Mouse (Mus musculus): ENCODE measurements around the gene Fkbp1b. TPM values are rescaled to one million over a fixed set of nuclear protein-coding genes. Genes with fewer than 3 reads are reported as not detected.

Fkbp1b gene
- polyA plus RNA-seq, 1 experiment = 7.3 TPM

DNA sequence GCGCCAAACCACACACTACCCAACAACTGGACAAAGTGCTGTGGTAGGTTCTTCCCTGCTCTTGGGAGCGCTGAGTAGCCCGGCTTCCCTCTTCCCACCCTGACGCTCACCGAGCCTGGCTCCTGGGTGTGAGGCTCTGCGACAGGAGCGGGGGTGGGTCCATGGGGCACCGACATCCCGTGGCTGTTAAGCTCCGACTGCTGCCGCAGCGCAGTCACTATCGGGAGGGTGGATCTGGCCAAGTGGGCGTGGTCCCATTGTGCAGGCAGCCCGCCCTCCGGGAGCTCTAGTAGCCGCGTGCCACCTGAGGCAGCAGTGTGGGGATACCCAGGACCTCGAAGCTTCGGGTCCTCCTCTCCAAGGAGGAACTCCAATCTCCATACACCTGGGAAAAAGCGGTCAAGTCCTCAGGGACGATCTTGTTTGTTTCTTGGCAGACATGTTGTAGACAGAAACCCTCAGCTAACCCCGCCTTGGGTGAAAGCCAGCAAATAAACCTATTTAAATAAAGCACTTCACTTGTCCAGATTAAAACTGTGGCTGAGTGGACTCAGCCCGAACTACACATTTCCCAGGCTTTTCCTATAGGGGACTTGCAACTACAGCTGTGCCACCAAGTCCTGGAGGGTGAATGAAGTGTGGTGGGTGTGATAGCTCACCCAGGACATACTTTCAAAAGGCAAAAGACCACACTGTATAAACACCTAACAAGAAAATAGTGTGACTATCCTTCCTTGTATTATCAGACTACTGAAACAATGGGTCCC is 33.0 kb upstream of the Fkbp1b start, which contains the start of gene Mfsd2b:
Gene Mfsd2b (minus strand): TSS at position 199 of the 767 bp plus-strand sequence.
- TF ChIP-seq REST (IDR thresholded peaks at IDR 0.05; ENCODE audit: insufficient read depth, insufficient read length) = no peak
- no peak for TF ChIP-seq TCF3 (IDR thresholded peaks at IDR 0.05; ENCODE audit: insufficient read length, low read depth)
- no peak for TF ChIP-seq MAX (IDR thresholded peaks at IDR 0.05; ENCODE audit: low read depth)
- no peak for TF ChIP-seq POLR2AphosphoS2 (IDR thresholded peaks at IDR 0.05; ENCODE audit: insufficient read length, low read depth)
- no peak for TF ChIP-seq USF1 (IDR thresholded peaks at IDR 0.05; ENCODE audit: low read depth)
- no peak for TF ChIP-seq E2F4 (IDR thresholded peaks at IDR 0.05; ENCODE audit: insufficient read depth)
- H3K36me3 ChIP-seq (ENCODE audit: control insufficient read depth, insufficient read depth) = no peaks in the 10 kb centered on the region
- peak within 1 kb of the TSS; percentile 74 for H3K4me2 ChIP-seq (ENCODE audit: low read depth)
- no peaks in the 10 kb centered on the region for H3K79me2 ChIP-seq (ENCODE audit: control insufficient read depth, insufficient read depth)
- H3K27me3 ChIP-seq (ENCODE audit: control insufficient read depth, insufficient read depth, insufficient read length) = no peaks in the 10 kb centered on the region
- no peak within 1 kb of the TSS for H3ac ChIP-seq (ENCODE audit: control insufficient read depth, insufficient read length)
- no peak within 1 kb of the TSS for H3K4me3 ChIP-seq

DNA sequence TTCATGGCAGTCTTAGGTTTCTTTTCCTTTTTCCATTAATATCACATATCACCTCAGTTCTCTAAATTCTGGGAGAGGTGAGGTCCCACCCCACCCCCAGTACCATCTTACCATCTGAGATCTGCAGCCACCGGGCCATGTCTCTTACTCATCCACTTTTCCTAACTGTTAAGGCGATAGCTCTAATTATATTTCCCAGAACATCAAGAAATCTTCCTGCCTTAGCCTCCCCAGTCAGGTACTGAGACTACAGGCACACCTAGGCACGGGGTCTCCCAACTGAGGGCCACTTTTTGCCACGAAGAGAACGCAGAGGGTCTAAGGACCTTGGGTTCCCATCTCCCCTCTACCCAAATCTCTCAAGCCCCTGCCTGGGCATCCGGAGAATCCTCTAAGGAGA is 32.1 kb upstream of the Fkbp1b start:
- Histone ChIP-seq H3ac (ENCODE audit: control insufficient read depth, insufficient read length) (no peak overlapping the region), H3K36me3 (ENCODE audit: control insufficient read depth, insufficient read depth) (no peaks in the 10 kb centered on the region), H3K79me2 (ENCODE audit: control insufficient read depth, insufficient read depth) (no peaks in the 10 kb centered on the region), H3K27me3 (ENCODE audit: control insufficient read depth, insufficient read depth, insufficient read length) (no peaks in the 10 kb centered on the region), H3K4me3 (no peak overlapping the region), H3K4me2 (ENCODE audit: low read depth) (peak overlapping the region; percentile 74)
- no peak for TF ChIP-seq MYOD1 (IDR thresholded peaks at IDR 0.05; ENCODE audit: control insufficient read depth in 1 of 3, insufficient read length in 2 of 3, low read depth in 2 of 3)
- no peak for TF ChIP-seq MYOG (IDR thresholded peaks at IDR 0.05; ENCODE audit: control insufficient read depth in 1 of 3, insufficient read depth in 1 of 3, insufficient read length in 2 of 3, low read depth in 2 of 3)
- TF ChIP-seq MAX (IDR thresholded peaks at IDR 0.05; ENCODE audit: low read depth) = no peak
- no peak for TF ChIP-seq POLR2A (IDR thresholded peaks at IDR 0.05; ENCODE audit: insufficient read length, low read depth)
- TF ChIP-seq TCF12 (IDR thresholded peaks at IDR 0.05; ENCODE audit: insufficient read depth, poor library complexity, severe bottlenecking) = no peak
- no peak for TF ChIP-seq E2F4 (IDR thresholded peaks at IDR 0.05; ENCODE audit: insufficient read depth)
- no peak for TF ChIP-seq REST (IDR thresholded peaks at IDR 0.05; ENCODE audit: insufficient read depth, insufficient read length)
- TF ChIP-seq SRF (IDR thresholded peaks at IDR 0.05; ENCODE audit: control insufficient read depth, insufficient read length, low read depth) = no peak

DNA sequence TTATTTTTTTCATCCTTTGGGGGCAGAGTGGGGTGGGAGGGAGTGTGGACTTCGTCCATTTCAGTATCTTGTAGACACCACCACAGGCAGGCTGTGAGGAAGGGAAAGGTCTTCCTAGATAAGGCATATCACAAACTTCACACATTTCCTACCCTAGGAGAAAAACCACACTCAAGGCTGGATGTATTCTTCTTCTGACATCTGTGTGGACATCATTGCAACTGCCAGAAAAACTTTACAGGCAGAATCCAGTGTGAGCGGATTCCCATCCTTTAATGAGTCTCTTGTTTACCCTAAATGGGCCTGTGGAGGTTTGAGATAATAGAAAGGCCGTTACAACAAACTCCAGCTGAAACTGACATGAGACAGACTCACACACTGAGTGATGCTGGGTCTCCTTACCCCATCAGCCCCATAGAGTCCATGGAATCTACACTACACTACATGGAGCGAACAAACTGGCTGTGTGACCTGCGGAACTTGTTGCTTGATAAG is 31.6 kb upstream of the Fkbp1b start:
- Histone ChIP-seq H3K4me2 (ENCODE audit: low read depth) (no peak overlapping the region), H3ac (ENCODE audit: control insufficient read depth, insufficient read length) (no peak overlapping the region), H3K27me3 (ENCODE audit: control insufficient read depth, insufficient read depth, insufficient read length) (no peaks in the 10 kb centered on the region), H3K79me2 (ENCODE audit: control insufficient read depth, insufficient read depth) (no peaks in the 10 kb centered on the region), H3K4me3 (no peak overlapping the region), H3K36me3 (ENCODE audit: control insufficient read depth, insufficient read depth) (no peaks in the 10 kb centered on the region)
- no peak for TF ChIP-seq MAX (IDR thresholded peaks at IDR 0.05; ENCODE audit: low read depth)
- no peak for TF ChIP-seq POLR2AphosphoS2 (IDR thresholded peaks at IDR 0.05; ENCODE audit: insufficient read length, low read depth)
- TF ChIP-seq MYOG (IDR thresholded peaks at IDR 0.05; ENCODE audit: control insufficient read depth in 1 of 3, insufficient read depth in 1 of 3, insufficient read length in 2 of 3, low read depth in 2 of 3) = no peak

DNA sequence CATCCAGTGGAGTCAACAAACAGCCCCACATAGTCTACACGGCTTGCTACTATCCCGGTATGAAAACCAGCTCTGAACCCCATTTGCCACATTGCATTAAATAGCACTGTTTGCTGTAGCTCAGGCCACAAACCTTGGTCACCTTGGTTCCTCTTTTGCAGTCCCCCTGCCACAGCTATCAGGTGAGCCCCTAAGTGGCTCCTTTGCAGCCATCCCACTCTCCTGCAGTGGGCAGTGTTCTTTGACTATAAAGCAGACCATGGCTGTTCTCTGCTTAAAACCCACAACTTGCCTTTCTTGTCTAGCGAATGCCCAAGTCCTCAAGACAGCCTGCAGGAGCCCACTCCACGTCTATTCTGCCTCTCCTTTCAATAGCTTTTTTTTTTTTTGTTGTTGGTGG is 30.9 kb upstream of the Fkbp1b start:
- H3K4me2 ChIP-seq (ENCODE audit: low read depth) = no peak overlapping the region
- H3K4me3 ChIP-seq = no peak overlapping the region
- H3K27me3 ChIP-seq (ENCODE audit: control insufficient read depth, insufficient read depth, insufficient read length) = no peaks in the 10 kb centered on the region
- no peaks in the 10 kb centered on the region for H3K36me3 ChIP-seq (ENCODE audit: control insufficient read depth, insufficient read depth)
- no peaks in the 10 kb centered on the region for H3K79me2 ChIP-seq (ENCODE audit: control insufficient read depth, insufficient read depth)
- no peak overlapping the region for H3ac ChIP-seq (ENCODE audit: control insufficient read depth, insufficient read length)
- TF ChIP-seq USF1 (IDR thresholded peaks at IDR 0.05; ENCODE audit: low read depth) = no peak
- no peak for TF ChIP-seq MAX (IDR thresholded peaks at IDR 0.05; ENCODE audit: low read depth)
- TF ChIP-seq E2F4 (IDR thresholded peaks at IDR 0.05; ENCODE audit: insufficient read depth) = no peak
- no peak for TF ChIP-seq TCF12 (IDR thresholded peaks at IDR 0.05; ENCODE audit: insufficient read depth, poor library complexity, severe bottlenecking)
- TF ChIP-seq SRF (IDR thresholded peaks at IDR 0.05; ENCODE audit: control insufficient read depth, insufficient read length, low read depth) = no peak
- no peak for TF ChIP-seq POLR2A (IDR thresholded peaks at IDR 0.05; ENCODE audit: insufficient read length, low read depth)

DNA sequence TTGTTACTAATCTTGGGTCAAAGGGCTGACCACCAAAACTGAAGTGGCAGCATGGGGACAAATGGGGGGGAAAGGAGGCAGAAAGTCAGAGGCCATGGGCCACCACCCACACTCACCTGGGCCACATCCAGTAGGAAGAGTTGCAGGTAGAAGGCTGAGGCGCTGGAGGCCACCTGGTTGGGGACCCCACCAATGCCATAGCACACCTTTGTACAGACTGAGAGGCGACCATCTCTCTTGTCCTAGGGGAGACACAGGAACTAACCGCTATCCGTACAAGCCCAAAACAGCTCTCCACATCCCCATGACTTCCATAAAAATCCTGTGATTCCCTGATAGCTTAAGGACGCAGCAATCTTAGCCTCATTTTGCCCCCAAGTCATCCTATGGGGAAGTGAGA is 29.9 kb upstream of the Fkbp1b start:
- Histone ChIP-seq H3K4me3 (no peak overlapping the region), H3K27me3 (ENCODE audit: control insufficient read depth, insufficient read depth, insufficient read length) (no peaks in the 10 kb centered on the region), H3K79me2 (ENCODE audit: control insufficient read depth, insufficient read depth) (no peaks in the 10 kb centered on the region), H3K36me3 (ENCODE audit: control insufficient read depth, insufficient read depth) (no peaks in the 10 kb centered on the region), H3ac (ENCODE audit: control insufficient read depth, insufficient read length) (no peak overlapping the region), H3K4me2 (ENCODE audit: low read depth) (no peak overlapping the region)
- TF ChIP-seq MYOD1 (IDR thresholded peaks at IDR 0.05; ENCODE audit: control insufficient read depth in 1 of 3, insufficient read length in 2 of 3, low read depth in 2 of 3) (no peak), TCF12 (IDR thresholded peaks at IDR 0.05; ENCODE audit: insufficient read depth, poor library complexity, severe bottlenecking) (no peak), REST (IDR thresholded peaks at IDR 0.05; ENCODE audit: insufficient read depth, insufficient read length) (no peak), E2F4 (IDR thresholded peaks at IDR 0.05; ENCODE audit: insufficient read depth) (no peak), POLR2AphosphoS2 (IDR thresholded peaks at IDR 0.05; ENCODE audit: insufficient read length, low read depth) (no peak), USF1 (IDR thresholded peaks at IDR 0.05; ENCODE audit: low read depth) (no peak), MYOG (IDR thresholded peaks at IDR 0.05; ENCODE audit: control insufficient read depth in 1 of 3, insufficient read depth in 1 of 3, insufficient read length in 2 of 3, low read depth in 2 of 3) (no peak), MAX (IDR thresholded peaks at IDR 0.05; ENCODE audit: low read depth) (no peak), SRF (IDR thresholded peaks at IDR 0.05; ENCODE audit: control insufficient read depth, insufficient read length, low read depth) (no peak), TCF3 (IDR thresholded peaks at IDR 0.05; ENCODE audit: insufficient read length, low read depth) (no peak), POLR2A (IDR thresholded peaks at IDR 0.05; ENCODE audit: insufficient read length, low read depth) (no peak)

Measured in myocyte (in vitro differentiated cells).